Mouse (Mus musculus) c-Kit-positive CD71-negative TER-119-negative erythroid progenitor cells, embryonic 14.5 days (primary cell): ENCODE results near the gene Ghrhr.

Experiments used
- DNase-seq: peaks from one replicate; pipeline ENCODE4 v3.0.0-alpha.2; 2013; ENCODE audit warnings: low read depth

The Ghrhr gene

GRCm38 (mm10) chr6:55353711-55354445 is 22.2 kb upstream of the Ghrhr start:
- DNase-seq, result no peak

- no peak for DNase-seq
Observed at GRCm38 (mm10) chr6:55354456-55355117, 21.5 kb upstream of the Ghrhr start.

GRCm38 (mm10) chr6:55355575-55355974 is 20.5 kb upstream of the Ghrhr start:
- DNase-seq, result no peak

- no peak for DNase-seq
Observed at GRCm38 (mm10) chr6:55356017-55356703, 19.9 kb upstream of the Ghrhr start.

GRCm38 (mm10) chr6:55356976-55357635 is 19.0 kb upstream of the Ghrhr start:
- no peak for DNase-seq

- DNase-seq, result no peak
Observed at GRCm38 (mm10) chr6:55357636-55358031, 18.5 kb upstream of the Ghrhr start.

- peak; percentile 38 for DNase-seq
Observed at GRCm38 (mm10) chr6:55358731-55359143, 17.4 kb upstream of the Ghrhr start.

GRCm38 (mm10) chr6:55362663-55363062 is 13.4 kb upstream of the Ghrhr start:
- no peak for DNase-seq

- DNase-seq, result no peak
Observed at GRCm38 (mm10) chr6:55367126-55367525, 9.0 kb upstream of the Ghrhr start.

GRCm38 (mm10) chr6:55370831-55371230 is 5.3 kb upstream of the Ghrhr start:
- DNase-seq, result no peak

- DNase-seq, result no peak
Observed at GRCm38 (mm10) chr6:55376511-55376910, 416 bp downstream of the Ghrhr start.

GRCm38 (mm10) chr6:55377461-55377860 is 1.4 kb downstream of the Ghrhr start:
- DNase-seq, result no peak

- DNase-seq, result peak; percentile 51
Observed at GRCm38 (mm10) chr6:55379641-55380335, 3.7 kb downstream of the Ghrhr start.

- DNase-seq, result no peak
Observed at GRCm38 (mm10) chr6:55381966-55382365, 5.9 kb downstream of the Ghrhr start.

GRCm38 (mm10) chr6:55383897-55384296 is 7.8 kb downstream of the Ghrhr start:
- DNase-seq, result peak; percentile 58

- DNase-seq, result no peak
Observed at GRCm38 (mm10) chr6:55384356-55384951, 8.4 kb downstream of the Ghrhr start.

- DNase-seq, result no peak
Observed at GRCm38 (mm10) chr6:55388546-55389169, 12.6 kb downstream of the Ghrhr start.

GRCm38 (mm10) chr6:55389321-55389720 is 13.2 kb downstream of the Ghrhr start:
- no peak for DNase-seq

GRCm38 (mm10) chr6:55391814-55392213 is 15.7 kb downstream of the Ghrhr start:
- no peak for DNase-seq

GRCm38 (mm10) chr6:55392453-55392852 is 16.4 kb downstream of the Ghrhr start:
- DNase-seq, result peak; percentile 41

GRCm38 (mm10) chr6:55394854-55395253 is 18.8 kb downstream of the Ghrhr start:
- no peak for DNase-seq
